Mouse (Mus musculus) kidney, adult 2 months (tissue): ENCODE measurements at regions not wholly inside any gene's neighbourhood (a gene's known extent, or its start where the extent isn't known, plus 50 kb on each side); places are given as distances from the start of the nearest gene placed in this dataset.

Experiments
- CTCF ChIP-seq: fragments of 200-500 bp; conservative IDR thresholded peaks from 2 replicates; pipeline ENCODE4 v1.5.1; 2011; ENCODE audit warnings: low read depth, mild to moderate bottlenecking, control low read depth, low read length, moderate library complexity, mixed read lengths; ENCODE audit not compliant: insufficient read depth, insufficient read length
- POLR2A ChIP-seq: fragments of 200-500 bp; IDR thresholded peaks from one replicate; pipeline ENCODE4 v1.6.1; 2011; ENCODE audit warnings: low read depth, low read length, control low read depth

DNA sequence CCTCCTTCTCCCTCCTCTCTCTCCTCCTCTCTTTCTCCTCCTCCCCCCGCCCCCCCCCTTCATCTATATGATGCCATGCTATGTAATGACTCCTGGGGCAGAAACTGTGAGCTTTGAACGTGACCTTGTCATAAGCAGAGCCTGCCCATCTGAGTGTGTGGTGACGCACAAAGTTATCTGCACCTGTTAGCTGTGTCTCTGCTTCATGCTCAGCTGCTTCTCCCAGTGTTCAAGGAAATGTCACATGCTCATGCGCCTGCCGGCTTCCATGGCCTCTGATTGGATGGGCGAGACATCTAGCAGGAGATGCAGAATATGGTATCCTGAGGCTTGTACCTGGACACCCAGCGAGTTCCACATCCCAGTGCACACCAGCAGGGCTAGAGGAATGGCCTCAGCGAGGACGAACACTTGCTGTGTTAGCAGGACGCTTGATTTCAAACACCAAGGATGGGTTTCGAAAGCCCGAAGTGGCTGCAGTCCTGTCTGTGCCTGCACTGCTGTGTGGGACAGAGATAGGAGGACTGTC, 240.6 kb downstream of the 1500009L16Rik start:
- no peak for TF ChIP-seq CTCF
- no peak for TF ChIP-seq POLR2A
